Mouse (Mus musculus): ENCODE data around the gene Gm28038. TPM values are rescaled to one million over a fixed set of nuclear protein-coding genes. Genes with fewer than 3 reads are reported as not detected.
A peak's percentile ranks its signal among the peaks of the same experiment; 100 is the strongest.

Gene Gm28038
- total RNA-seq, 2 experiments from 2014 or later: 0.92 to 3.1 TPM

GRCm38 (mm10) chr2:30270134-30270533 is 10.7 kb upstream of the Gm28038 start:
- intact Hi-C loops (cut with DNase I): loop anchor here (1.0 to 2.0 kb wide), 5 partner anchors 33 to 141 kb away; partner anchors contain the start of genes Endog, Kyat1, Lrrc8a and Spout1
- peak; percentile 71 to 79 for DNase-seq

GRCm38 (mm10) chr2:30281651-30282050 is 808 bp downstream of the Gm28038 start:
- DNase-seq: no peak
- intact Hi-C loops (cut with DNase I): no loop called here

- intact Hi-C loops (cut with DNase I): no loop called here
Observed at GRCm38 (mm10) chr2:30283193-30283592, 2.4 kb downstream of the Gm28038 start.

GRCm38 (mm10) chr2:30285004-30285403 is 4.2 kb downstream of the Gm28038 start:
- intact Hi-C loops (cut with DNase I): loop anchor here (5.0 kb wide), 1 partner anchor 158 kb away; no protein-coding TSS in a partner anchor
- DNase-seq: no peak

More at GRCm38 (mm10) chr2:30283193-30283592, 2.4 kb downstream of the Gm28038 start:
- no peak for DNase-seq

- intact Hi-C loops (cut with DNase I): loop anchor here (5.0 kb wide), 1 partner anchor 158 kb away; no protein-coding TSS in a partner anchor
- peak in 1 of 2 experiments; percentile 17 for DNase-seq
Observed at GRCm38 (mm10) chr2:30285416-30286181, 4.8 kb downstream of the Gm28038 start.

DNA sequence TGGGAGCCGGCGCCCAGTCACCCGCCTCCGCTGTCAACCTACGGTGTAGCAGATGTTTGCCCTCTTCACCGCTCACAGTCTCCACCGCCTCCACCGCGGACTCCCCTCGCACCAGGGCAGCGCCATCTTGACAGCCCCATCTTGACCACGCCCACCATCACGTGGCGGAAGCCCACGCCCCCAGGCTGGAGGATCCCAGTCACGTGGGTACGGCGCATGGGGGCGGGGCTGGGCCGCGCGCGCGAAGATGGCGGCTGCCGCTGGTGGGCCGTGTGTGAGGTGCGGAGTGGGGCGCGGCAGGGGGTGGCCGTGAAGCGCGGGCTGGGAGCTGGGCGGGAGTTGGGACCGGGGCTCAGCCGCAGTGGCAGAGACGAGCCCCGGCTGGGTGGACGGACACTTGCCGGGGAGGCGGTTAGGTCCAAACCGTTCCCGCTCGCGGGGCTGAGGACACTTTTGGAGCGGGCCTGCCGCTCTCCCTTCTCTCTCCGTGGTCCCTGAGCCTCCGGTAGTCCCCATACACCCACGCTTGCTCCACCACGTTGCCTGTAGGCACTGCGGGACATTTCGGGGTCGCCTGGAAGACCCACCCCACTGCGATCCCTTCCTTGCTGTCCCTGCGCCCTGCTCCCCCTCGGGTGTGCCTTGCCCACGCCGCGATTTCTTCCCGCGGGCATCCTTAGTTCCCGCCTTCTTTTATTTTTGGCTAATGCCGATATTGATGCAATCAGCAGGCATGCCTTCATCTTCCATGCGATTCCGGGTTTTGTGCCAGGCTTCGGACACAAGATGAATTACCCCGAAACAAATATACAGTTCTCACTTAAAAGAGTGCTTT is 5.6 kb downstream of the Gm28038 start, which contains the start of the genes Dolk and Nup188:
Gene Dolk (minus strand): TSS at position 143 of the 835 bp plus-strand sequence.
Gene Nup188 (plus strand): TSS at position 206 of the 835 bp plus-strand sequence.
- DNase-seq: peak; percentile 98
- intact Hi-C loops (cut with DNase I): loop anchor here (5.0 kb wide), 1 partner anchor 159 kb away; no protein-coding TSS in a partner anchor

- DNase-seq: no peak
- intact Hi-C loops (cut with DNase I): loop anchor here (5.0 kb wide), 1 partner anchor 160 kb away; no protein-coding TSS in a partner anchor
Observed at GRCm38 (mm10) chr2:30287027-30287373, 6.2 kb downstream of the Gm28038 start.

DNA sequence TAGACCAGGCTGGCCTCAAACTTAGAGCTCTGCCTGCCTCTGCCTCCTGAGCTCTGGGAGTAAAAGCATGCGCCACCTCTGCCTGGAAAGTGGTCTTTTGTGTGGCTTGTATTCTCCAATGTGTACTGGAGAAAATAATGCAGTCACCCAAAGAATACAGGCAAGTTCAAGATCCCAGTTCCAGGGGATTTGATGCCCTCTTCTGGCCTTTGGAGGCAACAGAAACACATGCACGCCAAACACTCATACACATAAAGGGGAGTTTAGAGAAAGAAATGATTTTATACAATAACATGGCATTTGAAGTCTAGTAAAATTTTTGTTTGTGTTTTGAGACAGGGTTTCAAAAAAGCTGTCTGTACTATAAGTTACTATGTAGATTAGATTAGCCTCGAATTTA is 18.7 kb downstream of the Gm28038 start:
- no peak for DNase-seq

GRCm38 (mm10) chr2:30299966-30300365 is 19.1 kb downstream of the Gm28038 start:
- no peak for DNase-seq
- intact Hi-C loops (cut with DNase I): no loop called here

More for the DNA sequence above, 18.7 kb downstream of the Gm28038 start:
- intact Hi-C loops (cut with DNase I): no loop called here

- no peak for DNase-seq
- intact Hi-C loops (cut with DNase I): no loop called here
Observed at GRCm38 (mm10) chr2:30306087-30306486, 25.2 kb downstream of the Gm28038 start.

- no peak for DNase-seq
- intact Hi-C loops (cut with DNase I): no loop called here
Observed at GRCm38 (mm10) chr2:30309351-30309750, 28.5 kb downstream of the Gm28038 start.

GRCm38 (mm10) chr2:30311481-30311880 is 30.6 kb downstream of the Gm28038 start:
- DNase-seq: no peak
- intact Hi-C loops (cut with DNase I): no loop called here

- intact Hi-C loops (cut with DNase I): no loop called here
- DNase-seq: no peak
Observed at GRCm38 (mm10) chr2:30316136-30316535, 35.3 kb downstream of the Gm28038 start.

DNA sequence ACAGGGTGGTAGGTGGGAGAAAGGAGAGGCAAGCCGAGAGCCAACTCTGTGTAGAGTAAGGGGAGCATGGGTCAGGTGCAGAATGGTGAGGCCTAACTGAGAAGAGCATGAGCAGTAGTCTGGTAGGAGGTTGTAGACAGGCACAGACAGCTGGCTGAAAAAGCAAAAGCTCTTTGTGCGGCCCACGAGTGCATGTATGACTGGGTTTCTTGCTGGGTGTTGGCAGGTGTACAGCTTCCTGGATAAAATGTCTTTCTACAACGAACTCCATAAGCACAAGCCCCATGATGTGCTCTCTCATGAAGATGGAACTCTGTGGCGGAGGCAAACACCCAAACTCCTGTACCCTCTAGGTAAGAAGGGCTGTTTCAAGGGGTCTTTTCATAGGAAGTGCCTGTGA is 36.1 kb downstream of the Gm28038 start:
- intact Hi-C loops (cut with DNase I): no loop called here
- DNase-seq: no peak

DNA sequence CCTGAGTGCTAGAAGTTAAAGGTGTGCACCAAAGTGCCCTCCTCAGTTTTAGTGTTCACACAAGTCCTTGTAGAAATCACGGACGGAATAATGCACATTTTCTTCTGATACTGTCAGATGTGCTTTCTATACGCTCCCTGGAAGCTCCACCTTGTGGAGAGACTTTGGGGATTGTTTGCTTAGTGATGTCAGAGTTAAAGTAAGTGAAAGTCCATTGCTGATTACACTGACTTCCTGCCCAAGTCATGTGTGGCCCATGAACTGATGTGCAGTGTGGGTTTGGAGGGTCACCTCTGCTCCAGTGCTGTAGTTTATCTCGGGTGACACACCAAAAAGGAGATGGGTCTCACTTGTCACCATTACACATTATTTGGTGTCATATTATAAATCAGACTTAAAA is 38.4 kb downstream of the Gm28038 start:
- intact Hi-C loops (cut with DNase I): no loop called here

DNA sequence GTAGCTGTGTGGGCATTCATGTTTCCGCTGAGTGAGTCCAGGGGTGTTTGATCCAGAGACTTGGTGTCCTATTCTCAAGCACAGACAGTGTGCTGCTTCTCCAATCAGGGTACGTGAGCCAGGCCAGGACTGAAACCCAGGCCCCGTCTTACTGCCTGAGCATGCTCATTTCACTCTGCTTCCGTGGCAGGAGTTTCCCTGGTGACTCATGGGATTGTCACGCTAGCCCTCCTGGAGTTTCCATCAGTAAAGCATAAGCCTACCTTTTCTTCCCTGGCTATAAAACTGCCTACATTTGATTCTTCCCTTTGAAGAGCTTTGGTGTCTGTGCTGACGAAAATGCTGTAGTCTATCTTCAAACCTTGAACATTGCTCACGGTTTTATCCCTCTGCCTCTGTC is 42.3 kb downstream of the Gm28038 start:
- intact Hi-C loops (cut with DNase I): no loop called here
- DNase-seq: no peak

More for the DNA sequence above, 38.4 kb downstream of the Gm28038 start:
- no peak for DNase-seq

DNA sequence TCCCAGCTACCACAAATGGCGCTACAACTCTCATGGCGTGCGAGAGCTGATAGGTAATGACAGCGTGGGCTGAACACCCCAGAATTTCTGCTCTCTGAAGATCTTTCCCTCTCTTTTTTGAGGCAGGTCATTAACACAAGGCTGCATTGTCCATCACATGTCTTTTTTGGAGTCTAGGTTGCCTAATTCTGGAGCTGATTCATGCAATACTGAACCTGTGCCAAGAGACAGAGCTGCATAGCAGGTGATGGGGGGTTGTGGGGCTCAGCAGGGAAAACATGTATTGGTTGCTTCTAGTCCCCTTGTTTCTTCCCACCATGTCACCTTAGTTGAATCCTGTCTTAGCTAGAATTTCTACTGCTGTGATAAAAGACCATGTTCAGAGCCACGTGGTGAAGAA is 44.5 kb downstream of the Gm28038 start:
- intact Hi-C loops (cut with DNase I): no loop called here
- no peak for DNase-seq

GRCm38 (mm10) chr2:30327276-30327675 is 46.4 kb downstream of the Gm28038 start:
- intact Hi-C loops (cut with DNase I): no loop called here
- DNase-seq: no peak

- DNase-seq: no peak
- intact Hi-C loops (cut with DNase I): no loop called here
Observed at GRCm38 (mm10) chr2:30328791-30329190, 47.9 kb downstream of the Gm28038 start.

DNA sequence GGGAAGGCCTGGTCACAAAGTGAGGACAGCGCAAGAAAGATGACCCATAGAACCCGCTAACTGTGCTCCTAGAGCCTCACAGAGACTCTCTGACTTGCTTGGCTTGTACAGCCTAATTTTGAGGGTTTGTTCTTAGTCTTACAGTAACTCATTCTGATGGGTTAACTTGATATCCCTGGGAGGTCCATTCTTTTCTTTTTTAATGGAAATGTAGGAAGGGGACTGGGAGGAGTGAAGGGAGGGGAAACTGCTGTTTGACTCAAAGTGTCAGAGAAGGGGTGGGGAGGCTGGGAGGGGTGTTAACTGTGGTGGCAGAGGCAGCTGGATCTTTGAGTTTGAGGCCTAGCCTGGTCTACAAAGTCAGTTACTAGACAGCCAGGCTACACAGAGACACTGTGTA is 54.5 kb downstream of the Gm28038 start:
- DNase-seq: no peak
- intact Hi-C loops (cut with DNase I): no loop called here

All from heart, postnatal 36 days (tissue).